Mouse (Mus musculus) natural killer cell, adult 2 months (primary cell): ENCODE data around the gene Aven.

Experiments used
- DNase-seq, 2 experiments: peaks; one replicate each; pipeline ENCODE4 v3.0.0; 2022; ENCODE audit warnings: low spot score in 2 of 2

The Aven gene

DNA sequence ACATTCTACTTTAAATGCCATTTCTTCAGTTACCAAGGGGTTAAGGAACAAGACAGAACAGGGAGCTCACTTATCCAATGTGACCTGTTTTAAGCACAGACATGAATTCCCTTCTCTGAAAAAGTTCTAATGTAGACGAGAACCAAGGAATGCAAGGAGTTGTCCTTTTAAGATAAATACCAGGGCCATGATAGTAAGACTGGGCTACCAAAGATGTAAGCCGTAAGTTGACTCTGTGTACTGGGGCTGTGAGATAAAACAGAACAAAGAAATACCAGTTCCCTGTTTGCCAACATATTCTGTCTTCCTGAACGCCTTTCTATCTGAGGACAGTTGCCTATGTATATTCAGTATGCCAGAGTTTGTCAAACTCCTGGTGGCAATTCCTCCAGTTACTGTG is 176.7 kb downstream of the Aven start:
- DNase-seq: no peak

DNA sequence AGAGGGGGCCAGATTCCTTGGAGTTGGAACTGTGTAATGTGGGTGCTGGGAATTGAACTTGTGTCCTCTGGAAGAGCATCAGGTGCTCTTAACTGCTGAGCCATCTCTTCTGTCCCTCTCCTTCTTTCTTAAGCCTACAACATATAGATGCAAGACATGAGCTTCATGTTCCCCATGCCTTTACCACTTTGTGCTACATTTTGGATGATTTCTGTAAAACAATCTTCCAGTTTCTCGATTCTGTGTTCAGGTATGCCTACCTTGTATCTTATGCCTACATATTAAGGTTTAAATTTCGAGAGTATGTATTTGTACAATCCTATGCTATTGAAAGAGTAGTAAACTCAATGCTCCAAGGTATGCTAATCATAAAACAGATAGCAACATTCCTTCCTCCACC is 183.4 kb downstream of the Aven start:
- DNase-seq: no peak

DNA sequence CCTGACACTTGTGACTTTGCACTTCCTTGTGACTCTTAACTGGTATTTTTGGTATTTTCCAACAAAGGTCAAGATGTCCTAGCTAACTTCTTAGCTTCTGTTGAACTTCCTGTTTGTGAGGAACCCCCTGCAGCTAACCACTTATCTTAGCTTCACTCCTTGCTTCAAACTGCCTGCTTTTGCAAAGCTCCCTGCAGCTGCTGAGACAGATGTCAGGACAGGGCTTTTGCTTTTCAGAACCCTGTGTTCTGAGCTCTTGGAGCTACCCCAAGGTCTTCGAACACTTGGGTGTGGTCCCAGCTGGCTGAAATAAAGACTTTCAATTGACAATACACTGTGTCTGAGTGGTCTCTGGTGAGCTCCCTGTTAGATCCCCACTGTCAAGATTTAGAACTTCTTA is 184.0 kb downstream of the Aven start:
- DNase-seq: no peak

DNA sequence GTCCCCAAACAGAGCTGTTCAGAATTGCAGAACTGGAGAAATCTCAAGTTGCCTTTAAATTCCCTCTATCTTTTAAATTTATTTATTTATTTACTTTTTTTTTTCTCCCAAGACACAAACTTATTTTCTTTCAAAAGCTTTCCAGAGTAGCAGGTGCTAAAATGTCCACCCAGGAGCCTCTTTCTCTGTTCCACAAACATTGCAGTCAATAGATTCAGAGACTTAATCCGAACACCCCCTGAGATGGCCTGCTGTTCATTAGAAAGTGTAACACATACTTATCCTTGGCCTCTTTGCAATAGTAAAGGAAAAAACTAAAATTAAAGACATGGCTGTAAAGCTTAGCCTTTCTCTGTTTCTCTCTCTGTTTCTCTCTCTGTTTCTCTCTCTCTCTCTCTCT is 184.5 kb downstream of the Aven start:
- DNase-seq: no peak

DNA sequence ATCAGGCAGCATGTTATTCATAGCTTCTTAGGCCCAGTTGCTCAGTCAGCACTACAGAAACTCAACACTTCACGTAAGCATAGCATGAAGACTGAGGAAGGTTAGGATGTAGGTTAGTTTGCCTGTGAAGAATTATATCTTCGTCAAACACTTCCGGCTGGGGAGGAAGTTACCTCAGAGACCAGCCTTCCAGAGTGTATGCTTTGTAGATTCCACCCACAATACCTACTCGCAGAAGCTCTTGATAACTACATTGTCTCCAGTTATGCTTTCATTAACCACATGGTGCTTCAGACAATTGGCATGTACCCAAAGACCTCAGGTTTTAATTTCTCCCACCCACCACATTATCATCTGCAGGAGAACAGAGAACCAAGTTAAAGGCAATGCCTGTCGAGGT is 189.1 kb downstream of the Aven start:
- no peak for DNase-seq
